Mouse (Mus musculus): ENCODE measurements around the gene Gm28845.

DNA sequence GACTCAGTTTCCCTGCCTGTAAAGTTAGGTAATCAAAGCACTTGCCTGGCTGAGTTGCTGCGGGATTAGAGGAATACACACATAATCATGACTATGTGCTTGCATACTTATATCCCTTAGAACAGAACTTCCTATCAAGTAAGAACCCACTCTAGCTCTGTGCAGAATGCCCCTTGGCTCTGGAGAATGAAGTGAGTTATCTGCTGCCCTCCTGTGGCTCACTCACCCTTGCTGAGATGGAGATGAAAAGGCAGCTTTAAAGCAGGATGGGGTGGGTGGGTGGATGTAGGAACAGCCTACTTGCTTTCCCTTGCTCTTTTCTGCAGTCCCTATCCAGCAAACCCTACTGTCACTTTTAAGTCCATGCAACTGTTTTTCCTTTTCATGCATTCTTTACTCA, 42.9 kb upstream of the Gm28845 start:
- no peak for TF ChIP-seq CTCF (IDR thresholded peaks at IDR 0.05; ENCODE audit: borderline replicate concordance, insufficient read depth, low read length)
- TF ChIP-seq POLR2A (IDR thresholded peaks at IDR 0.05; ENCODE audit: low read depth, low read length) = no peak
